Mouse (Mus musculus): ENCODE measurements at regions not wholly inside any gene's neighbourhood (a gene's known extent, or its start where the extent isn't known, plus 50 kb on each side); places are given as distances from the start of the nearest gene placed in this dataset.

- H3K4me2 ChIP-seq, result no peak overlapping the region
- H3K4me1 ChIP-seq (replicated peaks; ENCODE audit: control insufficient read depth, insufficient read depth, low read length), result no peaks in the 10 kb centered on the region
- no peak overlapping the region for H3K27ac ChIP-seq (ENCODE audit: low read depth, low read length)
- 62% methylated on average over 3 of the region's 3 CpGs for WGBS
- ATAC-seq (replicated peaks; ENCODE audit: low FRiP score) (no peak), DNase-seq (ENCODE audit: low spot score) (no peak)
- H3K36me3 ChIP-seq (ENCODE audit: control insufficient read depth, insufficient read depth, low read length), result no peaks in the 10 kb centered on the region
- no peak overlapping the region for H3K4me3 ChIP-seq (ENCODE audit: low read depth, low read length)
- no peaks in the 10 kb centered on the region for H3K9me3 ChIP-seq (ENCODE audit: control insufficient read depth, low read length)
- H3K9ac ChIP-seq (ENCODE audit: low read depth, low read length), result no peak overlapping the region
- no peaks in the 10 kb centered on the region for H3K27me3 ChIP-seq (replicated peaks; ENCODE audit: control insufficient read depth, insufficient read depth, low read length)
Measured at GRCm38 (mm10) chr3:143913044-143913574, 291.9 kb downstream of the Lmo4 start.

GRCm38 (mm10) chr3:143912433-143912832 is 292.6 kb downstream of the Lmo4 start:
- Histone ChIP-seq H3K4me3 (ENCODE audit: low read depth, low read length) (no peak overlapping the region), H3K4me1 (replicated peaks; ENCODE audit: control insufficient read depth, insufficient read depth, low read length) (no peaks in the 10 kb centered on the region), H3K9ac (ENCODE audit: low read depth, low read length) (no peak overlapping the region), H3K4me2 (no peak overlapping the region), H3K27me3 (replicated peaks; ENCODE audit: control insufficient read depth, insufficient read depth, low read length) (no peaks in the 10 kb centered on the region), H3K36me3 (ENCODE audit: control insufficient read depth, insufficient read depth, low read length) (no peaks in the 10 kb centered on the region), H3K9me3 (ENCODE audit: control insufficient read depth, low read length) (no peaks in the 10 kb centered on the region), H3K27ac (ENCODE audit: low read depth, low read length) (no peak overlapping the region)
- ATAC-seq (replicated peaks; ENCODE audit: low FRiP score) (no peak), DNase-seq (ENCODE audit: low spot score) (no peak)
- 69% methylated on average over 6 of the region's 6 CpGs for WGBS

GRCm38 (mm10) chr3:143909341-143909740 is 295.7 kb downstream of the Lmo4 start:
- Histone ChIP-seq H3K4me3 (ENCODE audit: low read depth, low read length) (no peak overlapping the region), H3K9ac (ENCODE audit: low read depth, low read length) (no peak overlapping the region), H3K4me1 (replicated peaks; ENCODE audit: control insufficient read depth, insufficient read depth, low read length) (no peaks in the 10 kb centered on the region), H3K4me2 (no peak overlapping the region), H3K36me3 (ENCODE audit: control insufficient read depth, insufficient read depth, low read length) (no peaks in the 10 kb centered on the region), H3K27me3 (replicated peaks; ENCODE audit: control insufficient read depth, insufficient read depth, low read length) (no peaks in the 10 kb centered on the region), H3K9me3 (ENCODE audit: control insufficient read depth, low read length) (no peaks in the 10 kb centered on the region), H3K27ac (ENCODE audit: low read depth, low read length) (no peak overlapping the region)
- WGBS, result 66% methylated on average over 6 of the region's 6 CpGs
- ATAC-seq (replicated peaks; ENCODE audit: low FRiP score) (no peak), DNase-seq (ENCODE audit: low spot score) (no peak)

GRCm38 (mm10) chr3:143903421-143903820 is 301.6 kb downstream of the Lmo4 start:
- ATAC-seq (replicated peaks; ENCODE audit: low FRiP score) (no peak), DNase-seq (ENCODE audit: low spot score) (no peak)
- Histone ChIP-seq H3K27me3 (replicated peaks; ENCODE audit: control insufficient read depth, insufficient read depth, low read length) (no peaks in the 10 kb centered on the region), H3K4me1 (replicated peaks; ENCODE audit: control insufficient read depth, insufficient read depth, low read length) (no peaks in the 10 kb centered on the region), H3K4me2 (no peak overlapping the region), H3K9ac (ENCODE audit: low read depth, low read length) (no peak overlapping the region), H3K27ac (ENCODE audit: low read depth, low read length) (no peak overlapping the region), H3K36me3 (ENCODE audit: control insufficient read depth, insufficient read depth, low read length) (no peaks in the 10 kb centered on the region), H3K9me3 (ENCODE audit: control insufficient read depth, low read length) (no peaks in the 10 kb centered on the region), H3K4me3 (ENCODE audit: low read depth, low read length) (no peak overlapping the region)
- WGBS, result 75% methylated on average over 2 of the region's 2 CpGs

- no peaks in the 10 kb centered on the region for H3K9me3 ChIP-seq (ENCODE audit: control insufficient read depth, low read length)
- DNase-seq (ENCODE audit: low spot score) (no peak), ATAC-seq (replicated peaks; ENCODE audit: low FRiP score) (no peak)
- H3K27me3 ChIP-seq (replicated peaks; ENCODE audit: control insufficient read depth, insufficient read depth, low read length), result no peaks in the 10 kb centered on the region
- no peak overlapping the region for H3K4me2 ChIP-seq
- no peaks in the 10 kb centered on the region for H3K36me3 ChIP-seq (ENCODE audit: control insufficient read depth, insufficient read depth, low read length)
- WGBS, result 76% methylated on average over 2 of the region's 2 CpGs
- no peak overlapping the region for H3K4me3 ChIP-seq (ENCODE audit: low read depth, low read length)
- no peaks in the 10 kb centered on the region for H3K4me1 ChIP-seq (replicated peaks; ENCODE audit: control insufficient read depth, insufficient read depth, low read length)
- no peak overlapping the region for H3K9ac ChIP-seq (ENCODE audit: low read depth, low read length)
- H3K27ac ChIP-seq (ENCODE audit: low read depth, low read length), result no peak overlapping the region
Measured at GRCm38 (mm10) chr3:143880813-143881212, 324.2 kb downstream of the Lmo4 start.

GRCm38 (mm10) chr3:143873876-143874275 is 331.1 kb downstream of the Lmo4 start:
- no peaks in the 10 kb centered on the region for H3K36me3 ChIP-seq (ENCODE audit: control insufficient read depth, insufficient read depth, low read length)
- H3K9me3 ChIP-seq (ENCODE audit: control insufficient read depth, low read length), result no peaks in the 10 kb centered on the region
- ATAC-seq (replicated peaks; ENCODE audit: low FRiP score) (no peak), DNase-seq (ENCODE audit: low spot score) (no peak)
- H3K4me2 ChIP-seq, result no peak overlapping the region
- WGBS, result 79% methylated on average over 3 of the region's 3 CpGs
- no peaks in the 10 kb centered on the region for H3K27me3 ChIP-seq (replicated peaks; ENCODE audit: control insufficient read depth, insufficient read depth, low read length)
- no peaks in the 10 kb centered on the region for H3K4me1 ChIP-seq (replicated peaks; ENCODE audit: control insufficient read depth, insufficient read depth, low read length)
- H3K27ac ChIP-seq (ENCODE audit: low read depth, low read length), result no peak overlapping the region
- H3K4me3 ChIP-seq (ENCODE audit: low read depth, low read length), result no peak overlapping the region
- no peak overlapping the region for H3K9ac ChIP-seq (ENCODE audit: low read depth, low read length)

- Histone ChIP-seq H3K4me3 (ENCODE audit: low read depth, low read length) (no peak overlapping the region), H3K9ac (ENCODE audit: low read depth, low read length) (no peak overlapping the region), H3K27me3 (replicated peaks; ENCODE audit: control insufficient read depth, insufficient read depth, low read length) (no peaks in the 10 kb centered on the region), H3K4me2 (no peak overlapping the region), H3K4me1 (replicated peaks; ENCODE audit: control insufficient read depth, insufficient read depth, low read length) (no peaks in the 10 kb centered on the region), H3K27ac (ENCODE audit: low read depth, low read length) (no peak overlapping the region), H3K9me3 (ENCODE audit: control insufficient read depth, low read length) (no peaks in the 10 kb centered on the region), H3K36me3 (ENCODE audit: control insufficient read depth, insufficient read depth, low read length) (no peaks in the 10 kb centered on the region)
- DNase-seq (ENCODE audit: low spot score) (no peak), ATAC-seq (replicated peaks; ENCODE audit: low FRiP score) (no peak)
- WGBS, result 58% methylated on average over 4 of the region's 4 CpGs
Measured at GRCm38 (mm10) chr3:143866521-143866920, 338.5 kb downstream of the Lmo4 start.

- Histone ChIP-seq H3K27me3 (replicated peaks; ENCODE audit: control insufficient read depth, insufficient read depth, low read length) (no peaks in the 10 kb centered on the region), H3K4me2 (no peak overlapping the region), H3K9ac (ENCODE audit: low read depth, low read length) (no peak overlapping the region), H3K36me3 (ENCODE audit: control insufficient read depth, insufficient read depth, low read length) (no peaks in the 10 kb centered on the region), H3K9me3 (ENCODE audit: control insufficient read depth, low read length) (no peaks in the 10 kb centered on the region), H3K4me3 (ENCODE audit: low read depth, low read length) (no peak overlapping the region), H3K27ac (ENCODE audit: low read depth, low read length) (no peak overlapping the region), H3K4me1 (replicated peaks; ENCODE audit: control insufficient read depth, insufficient read depth, low read length) (no peaks in the 10 kb centered on the region)
- no peak for DNase-seq (ENCODE audit: low spot score)
- WGBS, result 65% methylated on average over 7 of the region's 7 CpGs
- ATAC-seq (replicated peaks; ENCODE audit: low FRiP score), result no peak
Measured at GRCm38 (mm10) chr3:143865626-143866025, 339.4 kb downstream of the Lmo4 start.

GRCm38 (mm10) chr3:143864490-143864889 is 340.5 kb downstream of the Lmo4 start:
- WGBS, result 63% methylated on average over 10 of the region's 10 CpGs
- Histone ChIP-seq H3K4me2 (no peak overlapping the region), H3K9ac (ENCODE audit: low read depth, low read length) (no peak overlapping the region), H3K9me3 (ENCODE audit: control insufficient read depth, low read length) (no peaks in the 10 kb centered on the region), H3K4me3 (ENCODE audit: low read depth, low read length) (no peak overlapping the region), H3K4me1 (replicated peaks; ENCODE audit: control insufficient read depth, insufficient read depth, low read length) (no peaks in the 10 kb centered on the region), H3K27me3 (replicated peaks; ENCODE audit: control insufficient read depth, insufficient read depth, low read length) (no peaks in the 10 kb centered on the region), H3K27ac (ENCODE audit: low read depth, low read length) (no peak overlapping the region), H3K36me3 (ENCODE audit: control insufficient read depth, insufficient read depth, low read length) (no peaks in the 10 kb centered on the region)
- ATAC-seq (replicated peaks; ENCODE audit: low FRiP score) (no peak), DNase-seq (ENCODE audit: low spot score) (no peak)
